Mouse (Mus musculus): Measurements from ENCODE around the gene Ralgapa2. TPM values are rescaled to one million over a fixed set of nuclear protein-coding genes. Genes with fewer than 3 reads are reported as not detected.
A peak's percentile ranks its signal among the peaks of the same experiment; 100 is the strongest.

Ralgapa2 gene
- total RNA-seq, 2 experiments from 2014 or later = 19.2 to 26.2 TPM

- DNase-seq (ENCODE audit: low spot score in 2 of 2) = no peak
- intact Hi-C loops (cut with DNase I) = no loop called here
These were observed 187.8 kb downstream of the Ralgapa2 start for GRCm38 (mm10) chr2:146324140-146324906.

GRCm38 (mm10) chr2:146323528-146323927 lies 188.6 kb downstream of the Ralgapa2 start:
- no peak for DNase-seq (ENCODE audit: low spot score in 2 of 2)

GRCm38 (mm10) chr2:146322770-146323169 lies 189.4 kb downstream of the Ralgapa2 start:
- no peak for DNase-seq (ENCODE audit: low spot score in 2 of 2)
- intact Hi-C loops (cut with DNase I) = no loop called here

More at GRCm38 (mm10) chr2:146323528-146323927, 188.6 kb downstream of the Ralgapa2 start:
- intact Hi-C loops (cut with DNase I) = no loop called here

GRCm38 (mm10) chr2:146322019-146322418 lies 190.1 kb downstream of the Ralgapa2 start:
- intact Hi-C loops (cut with DNase I) = no loop called here
- no peak for DNase-seq (ENCODE audit: low spot score in 2 of 2)

- intact Hi-C loops (cut with DNase I) = no loop called here
- no peak for DNase-seq (ENCODE audit: low spot score in 2 of 2)
These were observed 191.5 kb downstream of the Ralgapa2 start for GRCm38 (mm10) chr2:146320666-146321065.

GRCm38 (mm10) chr2:146314751-146315150 lies 197.4 kb downstream of the Ralgapa2 start:
- intact Hi-C loops (cut with DNase I) = no loop called here
- DNase-seq (ENCODE audit: low spot score in 2 of 2) = no peak

- intact Hi-C loops (cut with DNase I) = no loop called here
- DNase-seq (ENCODE audit: low spot score in 2 of 2) = no peak
These were observed 198.3 kb downstream of the Ralgapa2 start for GRCm38 (mm10) chr2:146313811-146314210.

- intact Hi-C loops (cut with DNase I) = no loop called here
- DNase-seq (ENCODE audit: low spot score in 2 of 2) = no peak
These were observed 201.4 kb downstream of the Ralgapa2 start for GRCm38 (mm10) chr2:146310760-146311159.

- intact Hi-C loops (cut with DNase I) = no loop called here
- DNase-seq (ENCODE audit: low spot score in 2 of 2) = no peak
These were observed 201.9 kb downstream of the Ralgapa2 start for GRCm38 (mm10) chr2:146310291-146310690.

- intact Hi-C loops (cut with DNase I) = no loop called here
- DNase-seq (ENCODE audit: low spot score in 2 of 2) = peak in 1 of 2 experiments; percentile 8
These were observed 202.7 kb downstream of the Ralgapa2 start for GRCm38 (mm10) chr2:146309413-146309812.

GRCm38 (mm10) chr2:146307060-146307459 lies 205.1 kb downstream of the Ralgapa2 start:
- no peak for DNase-seq (ENCODE audit: low spot score in 2 of 2)
- intact Hi-C loops (cut with DNase I) = no loop called here

- intact Hi-C loops (cut with DNase I) = no loop called here
- no peak for DNase-seq (ENCODE audit: low spot score in 2 of 2)
These were observed 209.9 kb downstream of the Ralgapa2 start for GRCm38 (mm10) chr2:146302094-146302699.

- intact Hi-C loops (cut with DNase I) = no loop called here
- DNase-seq (ENCODE audit: low spot score in 2 of 2) = no peak
These were observed 211.6 kb downstream of the Ralgapa2 start for GRCm38 (mm10) chr2:146300500-146301020.

- intact Hi-C loops (cut with DNase I) = no loop called here
- no peak for DNase-seq (ENCODE audit: low spot score in 2 of 2)
These were observed 212.2 kb downstream of the Ralgapa2 start for GRCm38 (mm10) chr2:146299841-146300460.

GRCm38 (mm10) chr2:146293538-146293937 lies 218.6 kb downstream of the Ralgapa2 start:
- intact Hi-C loops (cut with DNase I) = no loop called here

GRCm38 (mm10) chr2:146290871-146291637 lies 221.1 kb downstream of the Ralgapa2 start:
- intact Hi-C loops (cut with DNase I) = no loop called here
- DNase-seq (ENCODE audit: low spot score in 2 of 2) = peak; percentile 66 to 76

More at GRCm38 (mm10) chr2:146293538-146293937, 218.6 kb downstream of the Ralgapa2 start:
- no peak for DNase-seq (ENCODE audit: low spot score in 2 of 2)

- intact Hi-C loops (cut with DNase I) = no loop called here
- DNase-seq (ENCODE audit: low spot score in 2 of 2) = no peak
These were observed 221.8 kb downstream of the Ralgapa2 start for GRCm38 (mm10) chr2:146290366-146290765.

GRCm38 (mm10) chr2:146289394-146289793 lies 222.8 kb downstream of the Ralgapa2 start:
- intact Hi-C loops (cut with DNase I) = no loop called here
- DNase-seq (ENCODE audit: low spot score in 2 of 2) = peak; percentile 16 to 20

GRCm38 (mm10) chr2:146288326-146288725 lies 223.8 kb downstream of the Ralgapa2 start:
- intact Hi-C loops (cut with DNase I) = no loop called here
- DNase-seq (ENCODE audit: low spot score in 2 of 2) = no peak
